Mouse (Mus musculus): ENCODE results near the gene 1700016C15Rik. TPM values are rescaled to one million over a fixed set of nuclear protein-coding genes. Genes with fewer than 3 reads are reported as not detected.

Gene 1700016C15Rik
- polyA plus RNA-seq, 1 experiment = 0.14 TPM

DNA sequence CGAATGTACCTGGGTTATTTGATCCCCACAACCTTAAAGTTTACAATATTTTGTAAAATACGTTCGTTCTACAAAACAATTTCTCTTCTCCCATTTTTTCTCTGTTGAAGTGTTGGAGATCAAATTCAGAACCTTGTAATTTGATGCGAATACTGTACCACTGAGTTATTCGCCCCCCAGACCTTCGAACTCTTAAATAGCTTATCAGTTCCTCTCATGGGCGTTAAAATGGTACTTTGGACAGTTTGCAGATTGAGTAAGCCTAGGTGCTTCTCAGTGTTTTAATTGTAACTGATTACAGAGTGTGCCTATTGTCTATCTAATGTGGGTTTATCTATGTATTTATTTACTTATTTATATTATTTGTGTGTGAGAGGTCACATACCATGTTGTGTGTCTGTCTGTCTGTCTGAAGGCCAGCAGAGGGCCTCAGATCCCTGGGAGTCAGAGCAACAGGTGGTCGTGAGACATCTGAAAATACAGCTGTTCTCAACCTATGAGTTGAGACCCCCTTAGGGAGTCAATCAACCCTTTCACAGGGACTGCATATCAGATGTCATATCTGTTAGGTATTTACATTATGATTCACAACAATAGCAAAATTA is 67.6 kb downstream of the 1700016C15Rik start:
- DNase-seq (ENCODE audit: low spot score) = no peak

Other genes with a start within 250 kb of the 1700016C15Rik start
- 39.2 and 42.5 TPM in 2 replicates for gene Adss, start 66.7 kb downstream of the 1700016C15Rik start, polyA plus RNA-seq (2012; rRNA removed)